Mouse (Mus musculus): ENCODE measurements around the gene Htr1f. TPM values are rescaled to one million over a fixed set of nuclear protein-coding genes. Genes with fewer than 3 reads are reported as not detected.
"Not testable (repeated sequence)": the region's sequence is repeated elsewhere in the genome, so short reads cannot be mapped to it uniquely, and the experiment has no call there.

The Htr1f gene
- polyA plus RNA-seq, 1 experiment = not detected

GRCm38 (mm10) chr16:65069867-65070266, 35.8 kb downstream of the Htr1f start:
- no peaks in the 10 kb centered on the region for H3K27me3 ChIP-seq (ENCODE audit: control insufficient read depth, insufficient read depth, low read length)
- no peak overlapping the region for H3K4me3 ChIP-seq (ENCODE audit: low read depth, low read length)
- H3K4me1 ChIP-seq (ENCODE audit: control insufficient read depth, insufficient read depth, insufficient read length, low read length) = no peaks in the 10 kb centered on the region
- H3K27ac ChIP-seq (ENCODE audit: insufficient read depth, low read depth, low read length) = no peak overlapping the region
- 72% methylated on average over 1 of the region's 1 CpGs for WGBS
- no peaks in the 10 kb centered on the region for H3K36me3 ChIP-seq (ENCODE audit: control insufficient read depth, insufficient read depth, low read length)
- TF ChIP-seq POLR2A (IDR thresholded peaks at IDR 0.05; ENCODE audit: low read depth, low read length) (no peak), CTCF (IDR thresholded peaks at IDR 0.05; ENCODE audit: extremely low read depth, insufficient read length, insufficient replicate concordance, low read depth, low read length) (no peak)

- Histone ChIP-seq H3K27me3 (ENCODE audit: control insufficient read depth, insufficient read depth, low read length) (no peaks in the 10 kb centered on the region), H3K27ac (ENCODE audit: insufficient read depth, low read depth, low read length) (no peak overlapping the region), H3K4me1 (ENCODE audit: control insufficient read depth, insufficient read depth, insufficient read length, low read length) (no peaks in the 10 kb centered on the region), H3K36me3 (ENCODE audit: control insufficient read depth, insufficient read depth, low read length) (no peaks in the 10 kb centered on the region), H3K4me3 (ENCODE audit: low read depth, low read length) (no peak overlapping the region)
- TF ChIP-seq CTCF (IDR thresholded peaks at IDR 0.05; ENCODE audit: extremely low read depth, insufficient read length, insufficient replicate concordance, low read depth, low read length) (no peak), POLR2A (IDR thresholded peaks at IDR 0.05; ENCODE audit: low read depth, low read length) (no peak)
Measured at GRCm38 (mm10) chr16:65066264-65066663, 39.4 kb downstream of the Htr1f start.

DNA sequence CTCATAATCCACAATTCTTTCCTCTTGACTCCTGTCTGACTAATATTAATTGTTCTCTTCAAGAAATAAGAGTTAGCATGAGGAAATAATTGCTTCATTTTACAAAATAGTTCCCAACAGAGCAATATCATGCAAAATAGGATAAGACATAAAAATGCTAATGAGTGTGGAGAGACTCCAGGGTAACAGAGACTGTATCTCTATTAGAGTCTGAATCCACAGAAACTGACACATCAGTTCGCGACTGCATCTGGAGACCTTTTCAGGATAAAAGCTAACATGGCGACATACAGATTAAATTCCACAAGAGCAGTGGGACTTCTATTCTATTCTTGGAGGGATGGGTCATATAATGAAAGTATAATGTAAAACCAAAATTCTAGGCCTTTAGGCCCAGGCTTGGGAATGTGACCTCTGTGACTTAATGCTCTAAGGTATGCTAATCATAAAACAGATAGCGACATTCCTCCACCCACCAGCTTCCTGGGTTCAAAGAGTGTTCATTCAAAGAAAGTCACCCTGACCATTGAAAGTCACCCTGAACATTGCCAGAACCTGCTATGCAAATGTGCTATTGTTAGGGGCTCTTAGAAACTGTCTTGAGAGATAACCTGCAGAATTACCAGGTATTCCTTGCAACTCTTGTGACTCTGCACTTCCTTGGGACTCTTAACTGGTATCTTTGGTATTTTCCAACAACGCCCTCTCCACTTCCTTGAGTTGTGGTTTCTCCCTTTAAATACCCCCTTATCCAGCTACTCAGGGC, 67.8 kb downstream of the Htr1f start:
- not testable (repeated sequence) for H3K36me3 ChIP-seq (ENCODE audit: control insufficient read depth, insufficient read depth, low read length); H3K27ac ChIP-seq (ENCODE audit: insufficient read depth, low read depth, low read length); H3K27me3 ChIP-seq (ENCODE audit: control insufficient read depth, insufficient read depth, low read length); H3K4me3 ChIP-seq (ENCODE audit: low read depth, low read length); H3K4me1 ChIP-seq (ENCODE audit: control insufficient read depth, insufficient read depth, insufficient read length, low read length)
- WGBS = 89% methylated on average over 5 of the region's 5 CpGs

DNA sequence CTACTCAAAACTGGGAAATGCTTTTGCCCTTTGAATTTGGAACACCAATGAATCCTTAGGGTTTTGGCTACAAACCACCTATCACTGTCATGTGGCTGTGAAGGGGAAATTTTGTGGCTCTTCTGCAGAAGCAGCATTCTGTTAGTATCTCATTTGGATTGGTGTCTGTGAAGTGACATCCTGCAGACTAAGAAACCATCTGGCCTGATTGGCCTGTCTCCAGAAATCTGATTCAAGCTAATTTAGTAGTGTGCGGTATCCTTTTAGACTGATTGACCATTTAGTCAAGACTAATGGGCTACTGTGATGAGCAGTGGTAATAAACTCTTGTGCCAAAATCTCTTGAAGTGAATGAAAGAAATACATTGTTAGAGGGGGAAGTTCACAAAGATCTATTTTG, 76.0 kb downstream of the Htr1f start:
- H3K4me1 ChIP-seq (ENCODE audit: control insufficient read depth, insufficient read depth, insufficient read length, low read length) = no peaks in the 10 kb centered on the region
- no peak for TF ChIP-seq POLR2A (IDR thresholded peaks at IDR 0.05; ENCODE audit: low read depth, low read length)
- TF ChIP-seq CTCF (IDR thresholded peaks at IDR 0.05; ENCODE audit: extremely low read depth, insufficient read length, insufficient replicate concordance, low read depth, low read length) = no peak
- WGBS = 71% methylated on average over 1 of the region's 1 CpGs
- no peak overlapping the region for H3K27ac ChIP-seq (ENCODE audit: insufficient read depth, low read depth, low read length)
- no peak overlapping the region for H3K4me3 ChIP-seq (ENCODE audit: low read depth, low read length)
- no peaks in the 10 kb centered on the region for H3K36me3 ChIP-seq (ENCODE audit: control insufficient read depth, insufficient read depth, low read length)
- no peaks in the 10 kb centered on the region for H3K27me3 ChIP-seq (ENCODE audit: control insufficient read depth, insufficient read depth, low read length)

DNA sequence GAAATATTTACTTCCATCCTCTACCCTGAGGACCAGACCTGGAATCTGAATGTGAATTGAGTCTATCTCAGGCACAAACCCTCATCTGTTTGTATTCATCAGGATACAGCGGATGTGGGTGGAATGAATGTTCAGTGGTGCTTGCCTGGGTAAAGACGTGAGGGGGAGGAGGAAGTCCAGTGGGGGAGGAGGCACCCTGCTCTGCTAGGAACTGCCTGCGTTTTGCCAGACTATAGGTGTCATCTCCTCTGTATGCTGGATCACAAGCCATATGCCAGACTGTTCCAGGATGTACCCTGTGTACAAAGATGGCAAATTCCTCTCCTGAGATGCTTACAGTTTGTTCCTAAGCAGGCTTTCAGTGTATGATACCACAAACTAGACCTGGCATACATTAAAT, 83.3 kb downstream of the Htr1f start:
- no peak for TF ChIP-seq CTCF (IDR thresholded peaks at IDR 0.05; ENCODE audit: extremely low read depth, insufficient read length, insufficient replicate concordance, low read depth, low read length)
- no peak for TF ChIP-seq POLR2A (IDR thresholded peaks at IDR 0.05; ENCODE audit: low read depth, low read length)
- Histone ChIP-seq H3K27me3 (ENCODE audit: control insufficient read depth, insufficient read depth, low read length) (no peaks in the 10 kb centered on the region), H3K36me3 (ENCODE audit: control insufficient read depth, insufficient read depth, low read length) (no peaks in the 10 kb centered on the region), H3K4me1 (ENCODE audit: control insufficient read depth, insufficient read depth, insufficient read length, low read length) (no peaks in the 10 kb centered on the region), H3K4me3 (ENCODE audit: low read depth, low read length) (no peak overlapping the region), H3K27ac (ENCODE audit: insufficient read depth, low read depth, low read length) (no peak overlapping the region)
- WGBS = 72% methylated on average over 3 of the region's 3 CpGs

DNA sequence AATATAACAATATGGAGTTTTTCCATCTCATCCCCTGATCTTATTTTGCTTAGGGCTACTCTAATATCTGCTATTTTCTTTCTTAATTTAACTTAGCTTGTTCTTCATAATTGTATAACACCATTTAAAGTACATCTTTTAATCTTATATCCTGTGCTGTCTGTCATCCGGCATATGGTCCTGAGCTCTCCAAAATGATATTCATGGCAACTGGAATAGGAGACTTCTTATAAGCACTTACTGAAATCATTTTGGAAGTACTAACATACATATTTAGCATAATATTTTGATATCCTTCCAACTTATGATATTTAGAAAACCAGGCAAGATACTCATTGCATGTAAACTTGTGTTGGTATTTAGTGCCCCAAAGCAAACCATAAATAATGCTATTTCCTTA, 86.9 kb downstream of the Htr1f start:
- Histone ChIP-seq H3K4me3 (ENCODE audit: low read depth, low read length) (no peak overlapping the region), H3K4me1 (ENCODE audit: control insufficient read depth, insufficient read depth, insufficient read length, low read length) (no peaks in the 10 kb centered on the region), H3K27me3 (ENCODE audit: control insufficient read depth, insufficient read depth, low read length) (no peaks in the 10 kb centered on the region), H3K36me3 (ENCODE audit: control insufficient read depth, insufficient read depth, low read length) (no peaks in the 10 kb centered on the region), H3K27ac (ENCODE audit: insufficient read depth, low read depth, low read length) (no peak overlapping the region)
- TF ChIP-seq CTCF (IDR thresholded peaks at IDR 0.05; ENCODE audit: extremely low read depth, insufficient read length, insufficient replicate concordance, low read depth, low read length) = no peak
- TF ChIP-seq POLR2A (IDR thresholded peaks at IDR 0.05; ENCODE audit: low read depth, low read length) = no peak
- WGBS = 92% methylated on average over 1 of the region's 1 CpGs

DNA sequence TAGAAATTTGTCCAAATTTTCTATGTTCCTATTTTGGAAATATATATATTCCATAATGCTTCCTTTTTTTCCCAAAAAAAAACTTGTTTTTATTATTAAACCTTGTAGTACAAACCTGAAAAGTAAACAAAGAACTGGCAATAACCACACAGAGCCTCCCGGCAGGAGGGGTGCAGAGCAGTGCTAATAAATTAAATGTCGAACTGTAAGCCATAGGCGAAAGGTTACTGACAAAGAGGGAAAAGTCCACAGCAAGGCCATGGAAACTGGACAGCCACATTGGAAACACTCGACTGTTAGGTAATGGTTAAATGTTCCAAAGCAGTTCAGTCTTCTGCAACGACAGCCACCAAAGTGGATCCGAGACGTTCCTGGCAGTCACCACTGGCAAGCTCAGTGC, 87.5 kb downstream of the Htr1f start:
- H3K36me3 ChIP-seq (ENCODE audit: control insufficient read depth, insufficient read depth, low read length) = no peaks in the 10 kb centered on the region
- no peak overlapping the region for H3K4me3 ChIP-seq (ENCODE audit: low read depth, low read length)
- no peaks in the 10 kb centered on the region for H3K27me3 ChIP-seq (ENCODE audit: control insufficient read depth, insufficient read depth, low read length)
- no peaks in the 10 kb centered on the region for H3K4me1 ChIP-seq (ENCODE audit: control insufficient read depth, insufficient read depth, insufficient read length, low read length)
- TF ChIP-seq POLR2A (IDR thresholded peaks at IDR 0.05; ENCODE audit: low read depth, low read length) = no peak
- no peak for TF ChIP-seq CTCF (IDR thresholded peaks at IDR 0.05; ENCODE audit: extremely low read depth, insufficient read length, insufficient replicate concordance, low read depth, low read length)
- H3K27ac ChIP-seq (ENCODE audit: insufficient read depth, low read depth, low read length) = no peak overlapping the region
- 59% methylated on average over 7 of the region's 7 CpGs for WGBS
